Mouse (Mus musculus) 416B (cell line): ENCODE data around the gene Basp1.
"Not testable (repeated sequence)": the region's sequence is repeated elsewhere in the genome, so short reads cannot be mapped to it uniquely, and the experiment has no call there.

ENCODE experiments used
- DNase-seq: peaks from one replicate; pipeline ENCODE4 v3.0.0; 2011; ENCODE audit warnings: low read depth

The Basp1 gene

DNA sequence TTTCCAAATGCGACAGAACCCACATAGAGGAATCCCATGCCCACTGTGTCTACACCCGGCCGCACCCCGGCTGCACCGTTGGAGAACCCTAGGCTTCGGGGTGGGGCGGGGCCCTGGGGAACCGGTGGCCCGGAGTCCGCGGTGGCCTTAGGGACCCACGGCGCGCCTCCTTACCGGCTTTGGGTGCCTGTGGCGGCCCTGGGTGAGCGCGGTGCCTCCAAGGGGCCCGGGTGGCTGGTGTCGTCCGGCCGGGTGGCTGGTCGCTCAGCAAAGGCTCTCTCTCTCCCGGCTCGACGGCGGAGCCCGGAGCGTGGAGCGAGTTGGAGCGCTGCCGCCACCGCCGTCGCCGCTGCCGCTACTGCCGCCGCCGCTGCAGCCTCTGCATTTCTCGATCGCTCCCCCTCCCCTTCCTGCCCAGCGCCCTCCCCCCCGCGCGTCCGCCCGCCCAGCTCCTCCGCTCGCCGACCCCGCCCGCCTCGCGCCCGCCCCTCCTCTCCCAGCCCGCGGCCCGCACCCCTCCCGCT lies at the start of gene Basp1:
Basp1 (minus strand) TSS at position 387 of the 524 bp plus-strand sequence.
- DNase-seq, result no peak

DNA sequence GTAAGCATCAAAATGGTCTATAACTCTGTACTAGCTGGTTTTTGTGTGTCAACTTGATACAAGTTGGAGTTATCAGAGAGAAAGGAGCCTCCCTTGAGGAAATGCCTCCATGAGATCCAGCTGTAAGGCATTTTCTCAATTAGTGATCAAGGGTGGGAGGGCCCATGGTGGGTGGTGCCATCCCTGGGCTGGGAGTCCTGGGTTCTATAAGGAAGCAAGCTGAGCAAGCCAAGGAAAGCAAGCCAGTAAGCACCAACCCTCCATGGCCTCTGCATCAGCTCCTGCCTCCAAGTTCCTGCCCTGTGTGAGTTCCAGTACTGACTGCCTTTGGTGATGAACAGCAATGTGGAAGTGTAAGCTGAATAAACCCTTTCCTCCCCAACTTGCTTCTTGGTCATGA lies 49.5 kb upstream of the Basp1 start:
- not testable (repeated sequence) for DNase-seq

DNA sequence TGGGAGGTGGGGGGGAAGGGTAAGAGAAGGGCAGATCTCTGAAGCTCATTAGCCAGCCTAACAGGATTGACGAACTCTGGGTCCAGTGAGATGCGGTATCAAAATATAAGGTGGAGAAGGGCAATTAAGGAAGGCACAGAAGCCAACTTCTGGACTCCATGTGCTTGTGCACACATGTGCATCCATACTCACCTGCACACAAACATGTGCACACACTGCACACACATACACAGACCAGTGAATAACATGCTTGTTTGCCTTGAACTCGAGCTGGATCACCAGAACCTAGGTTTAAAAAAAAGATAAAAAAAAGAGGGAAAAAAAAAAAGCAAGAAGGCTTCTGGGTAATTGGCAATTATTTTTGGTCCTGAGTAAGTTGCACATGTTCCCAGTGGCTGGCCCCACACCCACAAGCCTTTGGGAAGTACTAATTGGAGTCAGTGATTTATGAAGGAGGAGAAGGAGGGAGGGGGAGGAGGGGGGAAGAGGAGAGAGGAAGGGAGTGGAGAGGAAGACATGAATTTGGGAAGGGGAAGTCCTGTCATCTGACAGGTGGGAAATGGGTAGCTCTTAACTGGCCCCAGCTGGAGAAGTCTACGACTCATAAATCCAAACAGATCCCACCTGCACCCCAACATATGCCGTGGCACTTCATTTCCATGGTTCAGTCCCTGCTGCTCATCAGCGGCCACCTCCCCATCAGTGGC lies 48.6 kb upstream of the Basp1 start:
- DNase-seq, result no peak

DNA sequence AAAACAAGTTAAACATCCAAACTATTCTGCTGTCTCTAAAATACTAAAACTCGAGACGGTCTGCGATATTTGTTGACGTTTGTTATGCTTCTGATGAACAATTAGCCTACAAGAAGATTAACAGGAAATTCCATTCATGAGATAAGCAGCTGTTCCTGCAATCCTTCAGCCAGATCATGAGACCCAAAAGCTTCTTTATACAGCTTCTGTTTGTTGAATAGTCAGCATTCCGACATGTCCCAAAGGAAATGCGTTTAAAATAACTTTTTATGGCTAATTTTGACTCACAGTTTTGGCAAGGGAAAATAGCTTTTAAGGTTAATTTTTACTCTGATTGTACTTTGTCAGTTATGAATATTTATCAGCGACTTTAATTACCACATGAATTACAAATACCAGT lies 46.3 kb upstream of the Basp1 start:
- no peak for DNase-seq

DNA sequence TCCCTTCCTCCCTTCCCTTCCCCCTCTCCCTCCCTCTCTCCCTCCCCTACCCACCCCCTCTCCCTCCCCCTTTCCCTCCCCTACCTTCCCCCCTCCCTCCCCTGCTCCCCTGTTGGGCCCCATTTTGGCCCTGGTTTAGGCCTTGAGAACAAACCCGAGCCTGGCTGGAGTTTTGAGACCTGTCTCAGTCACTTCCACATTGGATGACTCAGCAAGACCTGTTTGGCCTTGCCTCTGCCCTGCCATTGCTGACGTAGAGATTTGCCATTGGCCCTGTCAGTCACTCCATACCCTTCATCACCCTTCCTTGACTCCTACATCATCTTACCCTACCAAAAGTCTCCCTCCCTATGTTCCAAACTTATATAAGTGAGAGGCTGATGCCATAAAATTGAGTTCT lies 43.9 kb upstream of the Basp1 start:
- DNase-seq, result peak; percentile 65

DNA sequence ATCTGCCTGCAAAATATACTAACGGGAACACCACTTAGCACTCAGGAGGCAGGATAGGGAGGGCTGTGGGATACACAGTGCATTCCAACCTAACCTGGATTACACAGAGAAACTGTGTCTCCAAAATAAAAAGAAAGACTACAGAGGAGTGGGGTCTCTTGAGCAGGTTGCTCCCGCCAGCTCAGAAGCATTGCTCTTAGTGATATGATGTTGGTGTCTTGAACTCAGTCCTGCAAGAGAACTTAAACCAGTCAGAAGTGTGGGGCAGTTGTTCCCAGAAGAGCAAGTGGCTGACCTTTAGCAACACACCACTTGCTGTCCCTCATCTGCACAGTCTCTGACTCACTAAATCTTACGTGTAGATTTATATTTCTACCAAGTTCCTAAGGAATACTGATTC lies 40.0 kb upstream of the Basp1 start:
- no peak for DNase-seq

DNA sequence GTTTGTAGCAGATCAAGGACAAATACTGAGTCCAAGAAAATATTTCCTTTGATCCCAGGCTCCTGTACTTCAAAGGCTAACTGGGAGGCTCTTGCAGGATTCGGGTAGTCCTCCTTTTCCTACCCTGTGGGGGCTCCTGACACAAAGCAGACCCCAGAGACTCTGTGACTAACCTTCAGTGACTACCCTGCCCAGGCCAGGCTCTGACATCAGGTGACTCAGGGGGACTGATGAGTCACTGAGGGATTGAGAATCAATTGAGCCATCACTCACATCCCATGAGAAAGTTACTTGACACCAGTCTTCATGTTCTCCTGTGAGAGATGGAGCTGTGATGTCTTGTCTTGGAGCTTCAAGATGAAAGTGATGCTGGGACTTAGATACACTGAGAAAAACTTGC lies 35.8 kb upstream of the Basp1 start:
- DNase-seq, result peak; percentile 36

DNA sequence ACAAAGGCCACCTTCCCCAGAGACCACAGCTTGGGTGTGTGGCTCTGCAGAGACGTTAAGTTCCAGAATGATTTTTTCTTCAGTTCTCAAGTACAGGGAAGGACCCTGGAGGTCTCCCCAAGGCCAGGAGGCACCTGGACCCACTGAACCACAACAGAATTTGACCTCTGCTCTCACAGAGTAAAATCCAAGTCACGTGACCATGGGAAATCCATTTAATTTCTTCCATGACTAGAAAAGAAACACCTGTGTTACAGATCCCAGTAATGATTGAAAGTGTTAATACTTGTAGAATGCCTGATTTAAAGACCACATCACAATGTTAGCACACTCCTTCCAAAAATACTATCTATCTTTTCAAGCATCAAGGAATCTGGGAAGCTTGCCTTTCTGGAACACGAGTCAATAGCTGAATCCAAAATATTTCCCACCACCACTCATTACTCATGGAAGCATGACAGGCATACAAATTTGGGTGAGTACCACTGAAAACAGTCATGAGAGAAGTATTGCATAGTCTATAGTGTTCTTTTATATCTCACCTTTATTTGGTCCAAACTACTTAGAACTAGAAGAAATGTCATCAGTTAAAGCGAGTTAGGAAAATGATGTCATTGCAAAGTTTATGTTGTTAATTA lies 35.3 kb upstream of the Basp1 start:
- DNase-seq, result no peak

DNA sequence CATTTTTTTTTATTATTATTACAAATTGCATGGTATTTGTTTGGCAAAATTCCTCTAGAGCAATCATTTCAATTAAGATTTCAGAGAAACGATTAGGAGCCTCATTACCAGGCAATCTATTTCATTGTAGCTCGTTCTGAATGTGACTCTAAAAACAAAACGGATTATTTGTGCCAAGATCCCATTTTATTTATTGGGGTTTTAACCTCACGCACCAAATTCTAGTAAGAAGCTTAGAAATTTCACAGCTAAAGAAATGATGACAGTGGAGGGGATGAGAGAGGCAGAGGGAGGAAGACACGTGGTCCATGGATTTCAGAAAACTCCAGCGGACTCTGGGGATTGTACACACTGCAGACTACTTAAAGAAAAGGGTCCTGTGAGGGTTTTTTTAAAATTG lies 33.6 kb upstream of the Basp1 start:
- no peak for DNase-seq

DNA sequence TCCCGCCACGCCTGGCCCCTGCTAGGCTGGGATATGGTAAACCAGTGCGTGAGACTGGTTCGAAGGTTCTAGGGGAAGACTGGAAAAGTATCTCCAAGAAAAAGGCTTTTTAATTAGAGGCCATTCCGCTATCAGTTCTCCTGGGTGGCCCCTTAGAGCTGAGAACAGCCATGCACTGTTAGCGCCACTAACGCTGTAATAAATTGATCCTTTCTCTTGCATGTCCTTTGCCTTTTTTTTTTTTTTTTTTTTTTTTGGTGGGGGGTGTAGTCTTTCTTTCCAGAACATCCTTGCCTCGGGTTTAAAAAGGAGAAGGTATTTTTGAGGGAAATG lies 32.6 kb upstream of the Basp1 start:
- DNase-seq, result no peak

DNA sequence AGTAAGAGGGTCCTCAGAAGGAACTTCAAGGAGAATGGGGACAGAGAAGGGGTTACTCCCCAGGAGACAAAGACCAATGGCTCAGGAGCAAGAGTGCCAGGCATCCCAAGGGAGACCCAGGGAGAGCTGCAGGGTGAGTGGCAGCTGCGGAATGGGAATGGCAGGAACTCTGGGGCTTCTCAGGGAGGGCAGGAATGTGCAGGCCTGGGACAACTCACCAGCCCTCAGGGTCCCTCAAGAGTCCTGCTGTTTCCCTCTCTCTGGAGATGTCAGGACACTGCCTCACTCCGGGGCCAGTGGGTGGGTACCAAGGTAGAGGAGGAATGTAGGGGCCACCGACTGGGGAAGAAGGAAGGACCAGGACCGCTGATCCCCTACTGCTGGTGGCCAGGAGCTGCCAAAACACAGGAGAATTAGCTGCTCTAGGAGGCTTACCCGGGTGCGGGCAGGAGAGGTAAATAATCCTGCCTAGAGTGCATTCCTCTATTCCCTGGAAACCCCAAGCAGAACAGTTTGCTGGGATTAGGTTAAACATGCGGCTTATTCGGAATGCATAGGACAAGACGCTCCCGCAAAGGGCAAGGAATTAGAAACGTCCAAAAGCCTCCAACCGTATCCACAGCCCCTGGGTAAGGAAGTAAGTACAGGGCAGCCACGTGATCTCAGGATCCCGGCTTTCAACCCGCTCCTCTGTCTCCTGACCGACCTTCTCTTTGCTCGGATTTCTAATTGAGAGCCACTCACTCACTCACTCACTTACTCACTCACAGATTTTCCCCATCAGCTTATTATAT lies 32.0 kb upstream of the Basp1 start:
- no peak for DNase-seq

DNA sequence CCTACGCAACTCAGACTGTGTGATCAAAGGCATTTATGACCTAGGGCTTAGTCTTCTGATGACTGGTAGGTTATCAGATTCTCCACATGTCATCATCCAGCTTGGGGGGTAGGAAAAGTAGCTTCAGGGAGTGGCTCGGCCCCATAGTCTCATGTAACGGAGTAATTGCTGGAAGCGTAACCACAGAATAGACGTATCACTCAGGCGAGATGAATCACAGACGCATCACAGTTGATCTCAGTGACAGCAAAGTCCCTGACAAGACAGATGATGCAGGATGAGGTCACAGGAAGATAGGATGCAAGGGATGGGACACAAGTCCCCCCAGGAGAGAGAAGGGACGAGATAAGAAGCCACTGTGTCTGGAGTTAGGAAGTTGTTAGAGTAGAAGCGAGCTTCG lies 30.6 kb upstream of the Basp1 start:
- peak; percentile 67 for DNase-seq

DNA sequence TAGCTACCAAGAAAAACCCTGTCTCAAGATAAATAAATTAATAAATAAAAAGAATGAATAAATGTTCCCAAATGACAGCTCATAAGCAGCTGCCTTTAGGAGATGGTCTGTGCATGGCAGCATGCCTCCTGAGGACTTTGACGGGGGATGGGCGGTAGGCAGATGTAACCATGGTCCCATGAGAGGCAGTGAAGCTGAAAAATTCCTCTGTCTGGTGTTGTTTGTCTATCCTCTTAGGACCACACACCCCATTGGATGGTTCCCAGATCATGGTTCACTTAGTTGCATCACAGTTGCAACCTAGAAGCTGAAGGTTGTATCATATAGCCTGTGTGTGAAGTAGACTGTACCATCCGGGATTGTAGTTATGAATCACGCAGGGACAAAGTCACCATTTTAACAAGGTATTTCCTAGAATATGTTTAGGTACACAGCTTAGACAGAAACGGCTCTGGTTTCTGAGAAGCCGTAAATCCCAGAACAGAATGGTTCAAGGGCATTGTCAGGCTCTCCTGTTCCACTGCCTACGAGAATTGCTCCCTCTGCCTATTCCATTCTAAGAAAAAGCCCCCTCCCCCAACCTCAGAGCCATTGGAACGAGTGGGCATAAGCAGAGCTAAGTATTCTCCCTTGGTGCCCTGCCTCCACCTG lies 29.7 kb upstream of the Basp1 start:
- no peak for DNase-seq

DNA sequence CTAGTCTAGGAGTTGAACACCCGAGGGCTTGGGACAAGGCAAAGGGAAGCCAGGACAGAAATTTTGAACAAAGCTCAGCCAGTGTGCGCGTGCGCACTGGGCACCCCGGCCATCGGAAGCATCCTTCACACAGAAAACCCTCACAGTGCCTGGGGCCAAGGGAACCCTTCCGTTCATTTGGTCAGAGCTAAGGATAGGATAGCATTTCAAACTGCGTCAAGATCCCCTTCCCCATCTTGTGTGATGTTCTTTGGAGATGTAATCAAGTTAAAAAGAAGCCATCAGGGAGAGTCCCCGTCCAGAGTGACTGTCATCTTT lies 28.3 kb upstream of the Basp1 start:
- DNase-seq, result no peak

DNA sequence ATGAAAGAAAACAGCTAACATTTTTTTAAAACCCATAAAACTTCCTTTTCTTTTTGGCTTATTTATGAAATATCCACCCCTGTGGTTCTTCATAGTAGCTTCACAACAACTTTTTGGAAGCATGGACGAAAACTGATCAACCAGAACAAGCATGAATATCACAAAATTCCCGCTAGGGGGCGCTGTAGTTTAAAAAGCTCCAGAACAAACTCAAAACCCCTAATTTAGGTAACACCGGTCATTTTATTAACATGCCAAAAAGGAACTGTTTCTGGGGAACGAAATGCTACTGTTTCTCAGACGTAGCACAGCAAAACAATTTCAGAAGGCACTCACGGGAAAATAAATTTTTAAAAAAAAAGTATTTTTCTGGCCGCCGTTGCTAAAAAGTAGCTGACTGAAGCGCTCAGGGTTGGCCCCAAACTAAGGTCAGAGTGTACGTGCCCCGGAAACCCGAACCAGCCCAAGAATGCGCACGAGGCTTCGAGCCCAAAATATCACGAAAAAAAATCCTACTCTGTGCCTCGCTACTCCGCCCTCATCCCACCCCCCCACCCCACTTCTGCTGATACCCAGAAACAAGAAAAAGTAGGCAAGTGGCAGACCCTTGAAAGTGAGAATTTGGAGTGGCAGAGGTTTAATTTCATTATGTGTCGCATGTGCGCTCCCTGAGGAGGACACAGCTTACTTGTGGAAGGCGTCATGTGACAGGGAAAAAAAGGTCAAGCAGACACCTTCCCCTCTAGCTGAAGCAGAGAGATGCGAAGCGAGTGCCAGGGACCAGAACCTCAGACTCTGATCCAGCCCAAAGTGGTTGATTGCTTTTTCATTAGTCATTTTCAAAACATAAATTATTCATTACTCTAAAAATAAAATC lies 27.7 kb upstream of the Basp1 start:
- DNase-seq, result peak; percentile 93

DNA sequence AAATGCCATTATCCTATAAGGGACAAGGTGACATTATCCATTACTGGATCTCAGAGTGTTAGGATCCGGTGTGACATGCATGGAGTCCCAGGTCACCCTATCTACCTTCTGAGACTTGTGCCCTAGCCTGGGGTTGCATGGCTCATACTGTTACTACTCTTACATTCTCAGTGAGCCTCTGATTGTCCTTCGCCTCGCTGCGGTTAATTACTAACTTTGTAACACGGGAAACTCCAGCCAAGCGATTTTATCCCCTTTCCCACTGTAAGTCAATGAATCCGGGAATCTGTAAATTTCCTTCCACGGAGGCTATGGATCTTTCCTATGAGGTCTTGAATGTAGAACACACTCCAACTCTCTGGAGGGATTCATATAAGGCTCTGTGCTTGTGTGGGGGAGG lies 26.8 kb upstream of the Basp1 start:
- DNase-seq, result no peak

DNA sequence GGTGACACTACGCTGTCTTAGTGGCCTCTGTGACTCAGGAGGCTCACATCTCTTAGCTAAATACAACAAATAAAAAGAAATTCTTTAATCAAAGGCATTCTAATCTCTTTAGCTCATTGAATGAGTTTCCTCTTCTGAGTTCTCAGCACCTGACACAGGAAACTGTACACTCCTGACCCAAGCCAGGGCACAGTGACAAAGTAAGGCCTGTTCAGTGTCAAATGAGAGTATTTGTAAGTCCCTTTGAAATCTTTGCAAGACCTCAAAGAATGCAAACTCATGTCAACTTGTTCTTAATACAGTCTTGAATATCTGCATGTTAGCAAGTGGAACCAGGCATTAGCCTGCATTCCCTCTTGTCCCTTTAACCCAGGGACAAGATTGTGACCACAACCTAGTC lies 18.8 kb upstream of the Basp1 start:
- no peak for DNase-seq

DNA sequence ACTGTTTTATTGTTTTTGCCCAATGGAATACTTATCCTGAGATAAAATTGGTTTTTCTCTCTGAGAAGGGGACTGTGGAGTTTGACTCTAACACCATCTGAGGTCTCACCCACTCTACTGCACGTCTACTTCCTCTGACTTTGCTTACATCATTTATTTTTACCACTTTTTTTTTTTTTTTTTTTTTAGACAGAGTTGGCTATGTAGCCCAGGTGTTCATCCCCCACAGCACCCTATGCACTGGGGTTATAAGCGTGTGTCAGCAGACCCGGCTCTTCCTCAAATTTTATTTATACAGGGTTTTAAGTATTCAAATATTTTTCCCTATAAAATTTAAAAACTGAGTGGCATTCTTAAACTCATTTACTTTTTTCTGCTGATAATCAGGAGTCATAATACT lies 16.6 kb upstream of the Basp1 start:
- DNase-seq, result no peak

DNA sequence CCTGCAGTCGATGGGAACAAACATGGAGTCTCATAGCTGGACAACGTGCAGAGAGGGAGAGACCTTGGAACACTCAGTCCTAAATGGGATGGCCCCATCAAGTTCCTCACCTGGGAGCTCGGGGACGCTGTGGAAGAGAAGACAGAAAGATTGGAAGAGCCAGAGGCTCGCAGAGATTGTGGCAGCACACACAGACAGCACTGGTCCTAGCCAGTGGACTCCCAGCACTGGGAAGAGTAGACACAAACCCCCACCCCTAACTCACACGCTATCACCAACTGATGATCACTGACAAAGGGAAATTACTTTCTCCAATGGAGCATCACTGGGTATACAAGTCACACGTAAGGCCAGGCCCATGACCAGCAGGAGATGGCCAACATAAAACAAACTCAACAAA lies 15.4 kb upstream of the Basp1 start:
- no peak for DNase-seq

DNA sequence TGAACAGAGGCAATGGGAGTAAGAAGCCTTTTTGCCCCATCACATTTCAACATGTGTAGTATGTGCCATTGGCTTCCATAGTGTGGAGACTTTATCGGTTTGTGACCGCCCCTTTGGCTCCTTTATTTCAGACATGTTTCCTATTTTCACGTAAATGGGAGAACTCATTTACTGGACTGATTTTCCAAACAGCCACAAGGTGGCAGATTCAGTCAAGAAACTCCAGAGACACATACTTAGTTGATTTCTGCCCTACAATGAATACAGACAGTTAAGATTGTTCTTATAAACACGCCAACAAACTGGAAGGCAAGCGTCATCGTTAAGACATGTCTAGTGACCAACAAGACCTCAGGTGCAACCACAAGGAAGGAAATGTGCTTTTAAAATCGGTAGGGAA lies 15.0 kb upstream of the Basp1 start:
- DNase-seq, result peak; percentile 80

DNA sequence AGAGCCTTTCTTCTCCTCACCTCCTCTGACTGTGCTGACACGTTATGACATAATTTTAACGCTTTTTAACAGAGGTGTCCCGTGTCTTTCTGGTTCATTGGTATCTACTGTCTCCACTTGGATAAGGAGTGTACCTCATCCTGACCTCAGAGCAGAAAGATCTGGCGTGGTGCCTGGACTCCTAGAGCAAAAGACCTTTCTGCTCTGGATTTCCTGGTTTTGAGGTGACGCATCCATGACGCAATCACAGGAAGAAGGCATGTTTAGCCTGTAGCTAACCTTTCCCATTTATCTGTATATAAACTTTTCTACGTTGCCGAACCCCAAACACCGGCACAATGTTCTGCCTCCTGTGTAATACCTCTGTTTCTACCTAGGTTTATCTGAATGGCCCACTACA lies 6.7 kb upstream of the Basp1 start:
- peak; percentile 74 for DNase-seq

DNA sequence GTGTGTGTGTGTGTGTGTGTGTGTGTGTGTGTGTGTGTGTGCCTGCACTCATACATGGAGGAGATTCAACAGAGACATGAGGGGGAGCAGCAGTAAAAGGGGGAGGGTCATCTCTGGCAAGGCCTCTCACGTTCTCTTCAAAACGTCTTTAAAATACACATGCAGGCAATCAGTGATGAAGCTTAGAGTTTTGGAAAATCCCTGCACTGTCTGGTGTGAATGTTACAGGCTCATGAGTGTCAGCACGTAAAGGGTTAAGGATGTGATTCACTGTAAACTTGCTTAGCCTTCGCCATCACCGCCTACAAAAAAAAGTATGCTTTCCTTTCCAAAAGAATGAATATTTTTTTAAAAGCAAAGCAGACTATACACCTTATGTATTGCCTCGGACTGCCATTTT lies 2.8 kb upstream of the Basp1 start:
- no peak for DNase-seq
